Mouse (Mus musculus) midbrain, embryonic 16.5 days (tissue): ENCODE results near the gene Stambp. TPM values are rescaled to one million over a fixed set of nuclear protein-coding genes. Genes with fewer than 3 reads are reported as not detected.

Source experiments
- ATAC-seq: fragments of 200-750 bp; cut with Nextera tagmentation; 2 replicates; pipeline ENCODE4 v1.8.0; 2017; ENCODE audit warnings: moderate TSS enrichment
- H3K27ac ChIP-seq: fragments of 300-500 bp; sonication (generic); 2 replicates; pipeline ENCODE4 v1.5.1; 2014; ENCODE audit warnings: mild to moderate bottlenecking, low read length, mixed read lengths
- H3K27me3 ChIP-seq: fragments of 300-500 bp; sonication (generic); 2 replicates; pipeline ENCODE4 v1.6.1; 2014; ENCODE audit warnings: low read depth, low read length, mixed read lengths; ENCODE audit not compliant: control insufficient read depth, insufficient read depth
- H3K36me3 ChIP-seq: fragments of 300-500 bp; sonication (generic); 2 replicates; pipeline ENCODE4 v1.6.1; 2014; ENCODE audit warnings: mild to moderate bottlenecking, low read length, moderate library complexity, mixed read lengths; ENCODE audit not compliant: control insufficient read depth, insufficient read depth
- H3K4me1 ChIP-seq: fragments of 300-500 bp; sonication (generic); 2 replicates; pipeline ENCODE4 v1.6.1; 2014; ENCODE audit warnings: mild to moderate bottlenecking, low read length, mixed read lengths; ENCODE audit not compliant: control insufficient read depth, insufficient read depth
- H3K4me2 ChIP-seq: fragments of 300-500 bp; sonication (generic); 2 replicates; pipeline ENCODE4 v1.6.1; 2014; ENCODE audit warnings: mild to moderate bottlenecking, low read length, mixed read lengths
- H3K4me3 ChIP-seq: fragments of 300-500 bp; sonication (generic); 2 replicates; pipeline ENCODE4 v1.5.1; 2014; ENCODE audit warnings: low read depth, mild to moderate bottlenecking, low read length, moderate library complexity, mixed read lengths
- H3K9ac ChIP-seq: fragments of 300-500 bp; sonication (generic); 2 replicates; pipeline ENCODE4 v1.6.1; 2014; ENCODE audit warnings: low read depth, low read length, mixed read lengths
- H3K9me3 ChIP-seq: fragments of 300-500 bp; sonication (generic); replicated peaks from 2 replicates; pipeline ENCODE4 v1.6.1; 2014; ENCODE audit warnings: mild to moderate bottlenecking, low read length, mixed read lengths; ENCODE audit not compliant: control insufficient read depth, poor library complexity, severe bottlenecking
- WGBS: fragments of 180-500 bp; shearing (Covaris S2); extraction: QIAGEN DNeasy Blood & Tissue Kit; methylation state at CpG from one replicate; pipeline ENCODE4 v1.1.7; 2014; 5-methylcytosine and 5-hydroxymethylcytosine counted together
- polyA plus RNA-seq: library from polyadenylated mRNA; unstranded; fragments of >200 nt; fragmentation: Nextera tagmentation; extraction: Ambion mirVana; gene quantifications from 2 replicates; pipeline ENCODE4 v1.2.1, GENCODE M21; 2015

Gene Stambp
- polyA plus RNA-seq, 1 experiment from 2014 or later, result 76.9 TPM

- H3K27me3 ChIP-seq, result no peaks in the 10 kb centered on the region
- H3K4me1 ChIP-seq, result no peaks in the 10 kb centered on the region
- peak overlapping the region; percentile 14; the same call in 1 of the 2 replicates for H3K4me2 ChIP-seq
- no peak overlapping the region; the same call in 1 of the 2 replicates for H3K9ac ChIP-seq
- 38% methylated on average over 20 of the region's 20 CpGs for WGBS
- H3K4me3 ChIP-seq, result no peak overlapping the region
- no peaks in the 10 kb centered on the region for H3K9me3 ChIP-seq
- no peaks in the 10 kb centered on the region for H3K36me3 ChIP-seq
- no peak overlapping the region for H3K27ac ChIP-seq
- no peak for ATAC-seq
These were observed 9.8 kb upstream of the Stambp start for GRCm38 (mm10) chr6:83582135-83582937.

GRCm38 (mm10) chr6:83577534-83577933, 5.0 kb upstream of the Stambp start:
- no peak for ATAC-seq
- Histone ChIP-seq H3K4me2 (no peak overlapping the region), H3K9ac (no peak overlapping the region), H3K27me3 (no peaks in the 10 kb centered on the region; the same call in 1 of the 2 replicates), H3K9me3 (no peaks in the 10 kb centered on the region), H3K27ac (no peak overlapping the region), H3K36me3 (no peaks in the 10 kb centered on the region), H3K4me3 (no peak overlapping the region), H3K4me1 (peaks cover 4% of the 10 kb centered on the region; the same call in 1 of the 2 replicates)

GRCm38 (mm10) chr6:83575609-83576008, 3.1 kb upstream of the Stambp start:
- H3K4me1 ChIP-seq, result peaks cover 11% of the 10 kb centered on the region
- no peaks in the 10 kb centered on the region for H3K9me3 ChIP-seq
- no peaks in the 10 kb centered on the region; the same call in 1 of the 2 replicates for H3K27me3 ChIP-seq
- whole genome bisulfite sequencing, result 79% methylated on average over 4 of the region's 4 CpGs
- no peak overlapping the region for H3K4me2 ChIP-seq
- no peaks in the 10 kb centered on the region for H3K36me3 ChIP-seq
- H3K27ac ChIP-seq, result no peak overlapping the region
- no peak overlapping the region for H3K9ac ChIP-seq
- no peak for ATAC-seq
- no peak overlapping the region for H3K4me3 ChIP-seq

DNA sequence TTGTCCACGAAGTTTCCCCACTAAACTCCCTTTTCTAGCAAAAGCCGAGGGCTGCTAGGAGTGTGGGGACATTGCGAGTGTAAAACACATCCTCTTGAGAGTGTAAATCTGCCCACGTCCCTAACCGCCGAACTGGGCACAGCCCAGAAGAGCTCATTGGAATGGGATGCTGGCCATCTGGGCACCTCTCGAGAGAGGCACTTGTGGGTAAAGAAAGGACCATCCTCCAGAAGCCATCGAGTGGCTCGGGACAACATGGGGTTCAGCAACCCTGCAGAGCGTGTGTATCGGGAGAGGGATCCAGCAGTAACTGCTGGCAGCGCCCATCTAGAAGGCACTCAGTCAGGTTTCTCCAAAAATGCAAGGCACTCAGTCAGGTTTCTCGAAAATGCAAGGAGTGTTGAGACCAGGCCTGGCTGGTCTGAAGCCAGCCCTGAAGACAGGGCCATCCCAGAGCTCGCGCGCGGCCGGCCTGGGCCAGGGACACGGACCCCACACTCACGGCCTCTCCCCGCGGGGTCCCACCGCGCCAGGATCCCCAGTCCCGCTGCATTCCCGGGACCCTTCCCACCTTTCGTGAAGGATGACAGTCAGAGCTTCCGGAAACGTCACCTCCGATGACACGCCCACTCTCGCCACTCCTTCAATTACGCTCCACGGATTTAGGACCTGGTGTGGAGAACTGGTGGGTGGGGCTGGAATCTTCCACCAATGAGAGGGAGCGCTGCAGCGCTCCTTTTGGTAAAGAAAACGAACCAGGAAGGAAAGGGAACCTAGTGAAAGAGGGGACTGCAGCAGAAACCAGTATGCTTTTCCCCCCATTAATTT, 475 bp downstream of the Stambp start:
- Histone ChIP-seq H3K4me3 (peak overlapping the region; percentile 57), H3K27ac (peak overlapping the region; percentile 87), H3K36me3 (no peaks in the 10 kb centered on the region), H3K4me2 (peak overlapping the region; percentile 96), H3K9me3 (no peaks in the 10 kb centered on the region), H3K9ac (peak overlapping the region; percentile 69), H3K4me1 (peaks cover 11% of the 10 kb centered on the region), H3K27me3 (no peaks in the 10 kb centered on the region; the same call in 1 of the 2 replicates)
- peak; percentile 97 for ATAC-seq
- 5% methylated on average over 37 of the region's 37 CpGs for WGBS

DNA sequence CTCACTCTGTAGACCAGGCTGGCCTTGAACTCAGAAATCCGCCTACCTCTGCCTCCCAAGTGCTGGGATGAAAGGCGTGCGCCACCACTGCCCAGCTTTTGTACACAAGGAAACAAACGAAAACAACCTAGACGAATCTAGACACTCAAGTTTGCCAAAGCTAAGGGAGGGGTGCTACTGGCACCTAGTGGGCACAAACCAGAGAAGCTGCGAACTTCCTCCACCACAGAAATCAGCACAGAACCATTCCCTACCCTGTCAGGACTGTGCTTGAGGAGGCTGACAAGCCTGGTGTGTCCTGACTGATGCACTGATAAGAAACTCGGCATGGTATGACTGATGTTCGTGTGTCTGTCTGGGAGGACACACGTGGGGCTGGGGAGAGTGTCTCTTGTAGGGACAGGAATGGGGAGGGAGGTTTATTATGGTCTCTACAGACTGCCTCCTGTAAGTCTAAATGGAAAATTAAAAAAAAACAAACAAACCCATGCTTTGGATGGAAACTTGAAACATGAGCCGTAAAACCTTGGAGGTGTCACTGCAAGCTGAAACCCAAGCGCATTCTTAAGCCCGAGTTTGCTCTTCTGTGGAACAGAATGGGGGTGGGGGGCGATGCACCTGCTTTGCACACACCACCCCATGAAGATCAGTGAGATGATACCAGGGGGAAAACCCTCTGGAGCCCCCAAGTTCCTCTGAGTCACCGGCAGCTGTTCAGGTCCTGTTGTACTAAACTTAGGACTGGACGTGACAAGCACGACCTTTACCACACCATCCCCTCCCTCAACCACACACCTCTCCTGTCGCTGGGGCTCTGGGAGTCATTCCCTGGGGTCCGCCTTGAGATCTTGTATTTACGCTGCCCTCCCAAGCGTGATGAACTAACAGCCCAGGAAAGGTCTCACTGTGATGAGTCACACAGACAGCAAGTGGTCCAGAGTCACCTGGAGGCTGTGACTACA, 3.3 kb downstream of the Stambp start:
- no peak for ATAC-seq
- Histone ChIP-seq H3K27ac (no peak overlapping the region), H3K36me3 (peaks cover 2% of the 10 kb centered on the region), H3K4me1 (peaks cover 11% of the 10 kb centered on the region), H3K4me2 (no peak overlapping the region), H3K27me3 (no peaks in the 10 kb centered on the region), H3K9ac (no peak overlapping the region), H3K4me3 (no peak overlapping the region), H3K9me3 (no peaks in the 10 kb centered on the region)
- WGBS, result 78% methylated on average over 20 of the region's 20 CpGs

DNA sequence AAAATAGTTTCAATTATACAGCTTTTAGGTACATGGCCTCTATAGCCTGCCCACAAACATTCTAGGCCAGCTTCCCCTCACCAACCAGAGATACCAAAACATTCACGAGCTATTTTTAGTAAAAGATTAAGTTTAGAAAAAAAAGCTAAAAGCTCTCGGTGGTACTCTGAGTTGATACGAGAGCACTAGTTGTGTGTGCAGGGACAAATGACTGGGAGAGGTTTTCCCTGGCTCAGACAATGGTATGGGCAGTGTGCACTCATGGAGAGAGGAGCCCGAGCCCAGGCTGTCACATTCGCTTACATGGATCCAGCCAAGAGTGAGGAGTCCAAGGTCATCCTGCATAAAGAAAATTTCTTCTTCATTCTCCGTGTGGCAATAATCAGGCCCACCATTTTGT, 16.6 kb downstream of the Stambp start:
- no peaks in the 10 kb centered on the region for H3K4me1 ChIP-seq
- H3K9me3 ChIP-seq, result no peaks in the 10 kb centered on the region
- no peak overlapping the region for H3K27ac ChIP-seq
- H3K4me2 ChIP-seq, result no peak overlapping the region
- no peak overlapping the region for H3K9ac ChIP-seq
- H3K4me3 ChIP-seq, result no peak overlapping the region
- H3K27me3 ChIP-seq, result no peaks in the 10 kb centered on the region
- WGBS, result 90% methylated on average over 6 of the region's 6 CpGs
- no peak for ATAC-seq
- peaks cover 37% of the 10 kb centered on the region for H3K36me3 ChIP-seq

GRCm38 (mm10) chr6:83548346-83548745, 24.2 kb downstream of the Stambp start:
- Histone ChIP-seq H3K9me3 (no peaks in the 10 kb centered on the region), H3K4me3 (no peak overlapping the region), H3K27me3 (no peaks in the 10 kb centered on the region), H3K27ac (no peak overlapping the region), H3K36me3 (peaks cover 31% of the 10 kb centered on the region), H3K9ac (no peak overlapping the region), H3K4me2 (no peak overlapping the region), H3K4me1 (no peaks in the 10 kb centered on the region)
- 50% methylated on average over 5 of the region's 5 CpGs for WGBS
- no peak for ATAC-seq

GRCm38 (mm10) chr6:83545778-83546177, 26.8 kb downstream of the Stambp start:
- no peak for ATAC-seq
- H3K4me2 ChIP-seq, result no peak overlapping the region
- H3K27ac ChIP-seq, result no peak overlapping the region
- 88% methylated on average over 3 of the region's 3 CpGs for WGBS
- no peaks in the 10 kb centered on the region for H3K9me3 ChIP-seq
- H3K9ac ChIP-seq, result no peak overlapping the region
- H3K4me3 ChIP-seq, result no peak overlapping the region
- peaks cover 30% of the 10 kb centered on the region for H3K36me3 ChIP-seq
- H3K4me1 ChIP-seq, result no peaks in the 10 kb centered on the region
- no peaks in the 10 kb centered on the region for H3K27me3 ChIP-seq
